Mouse (Mus musculus) midbrain, embryonic 16.5 days (tissue): ENCODE results near the gene Fam107b. TPM values are rescaled to one million over a fixed set of nuclear protein-coding genes. Genes with fewer than 3 reads are reported as not detected.

Experiments used
- ATAC-seq: fragments of 200-750 bp; cut with Nextera tagmentation; 2 replicates; pipeline ENCODE4 v1.8.0; 2017; ENCODE audit warnings: moderate TSS enrichment
- H3K27ac ChIP-seq: fragments of 300-500 bp; sonication (generic); 2 replicates; pipeline ENCODE4 v1.5.1; 2014; ENCODE audit warnings: mild to moderate bottlenecking, low read length, mixed read lengths
- H3K27me3 ChIP-seq: fragments of 300-500 bp; sonication (generic); 2 replicates; pipeline ENCODE4 v1.6.1; 2014; ENCODE audit warnings: low read depth, low read length, mixed read lengths; ENCODE audit not compliant: control insufficient read depth, insufficient read depth
- H3K36me3 ChIP-seq: fragments of 300-500 bp; sonication (generic); 2 replicates; pipeline ENCODE4 v1.6.1; 2014; ENCODE audit warnings: mild to moderate bottlenecking, low read length, moderate library complexity, mixed read lengths; ENCODE audit not compliant: control insufficient read depth, insufficient read depth
- H3K4me1 ChIP-seq: fragments of 300-500 bp; sonication (generic); 2 replicates; pipeline ENCODE4 v1.6.1; 2014; ENCODE audit warnings: mild to moderate bottlenecking, low read length, mixed read lengths; ENCODE audit not compliant: control insufficient read depth, insufficient read depth
- H3K4me2 ChIP-seq: fragments of 300-500 bp; sonication (generic); 2 replicates; pipeline ENCODE4 v1.6.1; 2014; ENCODE audit warnings: mild to moderate bottlenecking, low read length, mixed read lengths
- H3K4me3 ChIP-seq: fragments of 300-500 bp; sonication (generic); 2 replicates; pipeline ENCODE4 v1.5.1; 2014; ENCODE audit warnings: low read depth, mild to moderate bottlenecking, low read length, moderate library complexity, mixed read lengths
- H3K9ac ChIP-seq: fragments of 300-500 bp; sonication (generic); 2 replicates; pipeline ENCODE4 v1.6.1; 2014; ENCODE audit warnings: low read depth, low read length, mixed read lengths
- H3K9me3 ChIP-seq: fragments of 300-500 bp; sonication (generic); replicated peaks from 2 replicates; pipeline ENCODE4 v1.6.1; 2014; ENCODE audit warnings: mild to moderate bottlenecking, low read length, mixed read lengths; ENCODE audit not compliant: control insufficient read depth, poor library complexity, severe bottlenecking
- WGBS: fragments of 180-500 bp; shearing (Covaris S2); extraction: QIAGEN DNeasy Blood & Tissue Kit; methylation state at CpG from one replicate; pipeline ENCODE4 v1.1.7; 2014; 5-methylcytosine and 5-hydroxymethylcytosine counted together
- polyA plus RNA-seq: library from polyadenylated mRNA; unstranded; fragments of >200 nt; fragmentation: Nextera tagmentation; extraction: Ambion mirVana; gene quantifications from 2 replicates; pipeline ENCODE4 v1.2.1, GENCODE M21; 2015

The Fam107b gene
- polyA plus RNA-seq, 1 experiment from 2014 or later = 27.9 TPM

DNA sequence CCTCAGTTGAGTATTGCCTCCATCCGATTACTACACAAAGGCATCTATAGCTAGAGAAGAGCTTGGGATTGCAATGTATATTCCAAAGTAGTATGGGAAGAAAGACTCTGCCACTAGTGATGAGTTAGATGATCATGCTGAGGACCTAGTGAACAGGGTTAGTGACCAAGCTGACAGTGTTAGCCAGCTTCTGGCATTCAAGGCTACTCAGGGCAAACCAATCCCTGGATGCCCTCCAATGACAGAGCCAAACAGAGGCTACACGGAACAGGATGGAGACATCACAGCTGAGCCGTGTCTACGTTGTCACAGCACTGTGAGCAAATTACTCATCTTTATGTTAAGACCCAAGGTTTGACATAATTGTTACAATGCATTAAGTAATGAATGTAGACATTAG lies 138.3 kb downstream of the Fam107b start:
- Histone ChIP-seq H3K4me3 (no peak overlapping the region), H3K27ac (no peak overlapping the region), H3K9ac (no peak overlapping the region), H3K36me3 (no peaks in the 10 kb centered on the region), H3K4me2 (no peak overlapping the region), H3K27me3 (no peaks in the 10 kb centered on the region), H3K4me1 (no peaks in the 10 kb centered on the region), H3K9me3 (no peaks in the 10 kb centered on the region)
- WGBS = 93% methylated on average over 4 of the region's 4 CpGs
- no peak for ATAC-seq

- H3K4me1 ChIP-seq = peaks cover 7% of the 10 kb centered on the region
- no peak overlapping the region for H3K27ac ChIP-seq
- no peak overlapping the region for H3K9ac ChIP-seq
- H3K9me3 ChIP-seq = no peaks in the 10 kb centered on the region
- no peak for ATAC-seq
- 91% methylated on average over 2 of the region's 2 CpGs for WGBS
- no peaks in the 10 kb centered on the region for H3K36me3 ChIP-seq
- H3K27me3 ChIP-seq = no peaks in the 10 kb centered on the region
- H3K4me3 ChIP-seq = no peak overlapping the region
- H3K4me2 ChIP-seq = no peak overlapping the region
Measured at GRCm38 (mm10) chr2:3709882-3710281, 139.6 kb downstream of the Fam107b start.

DNA sequence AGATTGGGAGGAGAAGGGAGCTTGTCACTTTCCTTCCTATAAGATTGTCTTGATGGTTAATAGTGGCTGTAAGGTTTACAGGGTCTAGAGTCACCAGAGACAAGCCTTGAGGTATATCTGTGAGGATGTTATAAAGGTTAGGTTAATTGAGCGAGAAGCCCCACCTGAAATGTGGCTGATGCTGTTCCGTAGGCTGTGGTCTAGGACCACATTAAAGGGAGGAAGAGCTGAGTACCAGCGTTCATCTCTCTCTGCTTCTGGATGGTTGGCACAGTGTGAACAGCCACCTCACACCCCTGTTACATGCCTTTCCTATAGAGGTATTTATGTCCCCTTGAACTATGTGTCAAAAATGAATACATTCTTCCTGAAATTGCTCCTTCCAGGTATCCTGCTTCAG lies 140.2 kb downstream of the Fam107b start:
- no peaks in the 10 kb centered on the region for H3K9me3 ChIP-seq
- WGBS = 94% methylated on average over 3 of the region's 3 CpGs
- no peak overlapping the region for H3K4me3 ChIP-seq
- H3K4me2 ChIP-seq = no peak overlapping the region
- no peak overlapping the region for H3K9ac ChIP-seq
- ATAC-seq = no peak
- no peaks in the 10 kb centered on the region for H3K27me3 ChIP-seq
- peaks cover 13% of the 10 kb centered on the region for H3K4me1 ChIP-seq
- H3K27ac ChIP-seq = no peak overlapping the region
- no peaks in the 10 kb centered on the region for H3K36me3 ChIP-seq

GRCm38 (mm10) chr2:3712369-3713042 lies 142.2 kb downstream of the Fam107b start:
- Histone ChIP-seq H3K27ac (no peak overlapping the region), H3K4me2 (peak overlapping the region; percentile 89; the same call in 1 of the 2 replicates), H3K9me3 (no peaks in the 10 kb centered on the region), H3K4me1 (peaks cover 21% of the 10 kb centered on the region), H3K36me3 (no peaks in the 10 kb centered on the region), H3K27me3 (no peaks in the 10 kb centered on the region), H3K4me3 (no peak overlapping the region), H3K9ac (no peak overlapping the region)
- 65% methylated on average over 3 of the region's 3 CpGs for WGBS
- peak; percentile 6 for ATAC-seq

DNA sequence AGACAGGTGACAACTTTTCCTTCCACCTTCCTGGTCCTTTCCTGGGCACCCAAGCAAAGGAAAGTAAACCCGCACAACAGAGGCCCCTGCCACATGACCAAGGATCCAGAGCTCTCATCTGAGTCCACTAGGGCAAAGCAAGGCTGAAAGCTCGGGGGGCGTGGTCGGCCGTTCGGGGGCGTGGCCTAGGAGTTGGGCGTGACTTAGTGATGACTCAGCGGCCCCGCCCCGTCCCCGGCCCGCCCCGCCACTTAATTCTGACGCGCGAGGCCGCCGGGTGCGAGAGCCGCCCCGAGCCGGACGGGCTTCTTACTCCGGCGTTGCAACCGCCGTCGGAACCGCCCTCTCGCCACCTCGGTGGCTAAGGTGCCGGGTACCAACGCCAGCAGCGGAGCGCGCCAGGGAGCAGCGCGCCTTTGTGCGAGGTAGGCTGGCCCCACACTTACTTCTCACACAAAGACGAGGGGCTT lies 143.0 kb downstream of the Fam107b start:
- Histone ChIP-seq H3K9ac (peak overlapping the region; percentile 98), H3K36me3 (no peaks in the 10 kb centered on the region), H3K27me3 (no peaks in the 10 kb centered on the region), H3K4me1 (peaks cover 21% of the 10 kb centered on the region), H3K27ac (peak overlapping the region; percentile 78), H3K4me2 (peak overlapping the region; percentile 89), H3K4me3 (peak overlapping the region; percentile 97), H3K9me3 (no peaks in the 10 kb centered on the region)
- 0% methylated on average over 33 of the region's 41 CpGs for WGBS
- peak; percentile 90 for ATAC-seq

DNA sequence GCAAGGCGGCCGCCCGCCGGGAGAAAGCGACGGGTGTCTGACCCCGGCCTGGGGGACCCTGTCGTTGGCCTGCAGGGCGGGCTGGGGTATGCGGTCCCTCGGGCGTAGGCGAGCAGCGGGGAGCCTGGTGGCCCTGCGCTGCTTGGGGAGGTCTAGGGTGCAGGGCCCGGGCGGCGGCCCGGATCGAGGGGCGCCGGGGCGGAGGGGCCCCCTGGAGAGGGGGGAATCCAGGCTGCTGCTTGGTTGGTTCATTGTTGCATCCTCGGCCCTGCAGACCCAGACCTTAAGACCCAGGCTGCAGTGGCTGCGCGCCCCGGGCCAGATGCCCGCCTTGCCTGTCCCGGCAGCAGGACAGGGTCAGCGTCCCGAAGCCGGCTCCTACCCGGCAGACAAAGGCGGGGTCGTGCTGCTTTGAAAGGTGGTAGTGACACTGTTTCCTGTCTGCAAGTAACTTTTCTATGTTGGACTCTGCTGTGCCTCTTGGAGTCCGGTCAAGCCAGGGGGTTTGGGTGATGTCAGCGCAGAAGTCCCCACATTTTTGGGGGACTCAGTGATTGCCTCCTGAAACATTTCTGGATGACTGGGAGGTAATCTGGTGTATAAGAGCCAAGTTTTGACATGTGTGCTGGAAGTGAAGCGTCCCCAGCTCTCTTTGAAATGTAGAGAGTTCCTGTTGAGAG lies 143.5 kb downstream of the Fam107b start:
- Histone ChIP-seq H3K4me2 (peak overlapping the region; percentile 89), H3K4me3 (peak overlapping the region; percentile 97), H3K27me3 (no peaks in the 10 kb centered on the region), H3K9ac (peak overlapping the region; percentile 98), H3K36me3 (no peaks in the 10 kb centered on the region), H3K27ac (peak overlapping the region; percentile 78), H3K9me3 (no peaks in the 10 kb centered on the region), H3K4me1 (peaks cover 21% of the 10 kb centered on the region)
- WGBS = 0% methylated on average over 30 of the region's 38 CpGs
- ATAC-seq = peak; percentile 78; the same call in 1 of the 2 replicates

DNA sequence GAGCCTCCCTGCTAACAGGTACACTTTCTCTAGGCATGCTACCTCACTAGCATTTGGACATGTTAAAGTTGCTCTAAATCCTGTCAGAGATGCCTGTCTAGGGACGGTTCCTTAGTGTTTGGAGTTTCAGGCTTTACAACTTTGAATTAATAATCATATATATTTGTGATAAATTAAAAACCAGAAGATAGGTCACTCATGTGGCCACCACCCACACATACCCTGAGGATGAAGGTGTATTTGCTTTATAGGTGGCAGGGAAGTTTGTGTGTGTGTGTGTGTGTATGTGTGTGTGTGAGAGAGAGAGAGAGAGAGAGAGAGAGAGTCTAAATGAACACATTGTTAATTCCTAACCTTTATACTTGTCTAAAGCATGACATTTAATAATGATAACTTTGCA lies 144.2 kb downstream of the Fam107b start:
- WGBS = 38% methylated on average over 1 of the region's 1 CpGs

GRCm38 (mm10) chr2:3715424-3715823 lies 145.1 kb downstream of the Fam107b start:
- Histone ChIP-seq H3K4me2 (peak overlapping the region; percentile 29), H3K27ac (no peak overlapping the region), H3K27me3 (no peaks in the 10 kb centered on the region), H3K4me1 (peaks cover 21% of the 10 kb centered on the region), H3K9me3 (no peaks in the 10 kb centered on the region), H3K4me3 (no peak overlapping the region), H3K36me3 (no peaks in the 10 kb centered on the region), H3K9ac (no peak overlapping the region)
- WGBS = 54% methylated on average over 3 of the region's 3 CpGs
- ATAC-seq = no peak

More for the DNA sequence above, 144.2 kb downstream of the Fam107b start:
- no peak overlapping the region for H3K27ac ChIP-seq
- no peaks in the 10 kb centered on the region for H3K9me3 ChIP-seq
- ATAC-seq = no peak
- H3K9ac ChIP-seq = no peak overlapping the region; the same call in 1 of the 2 replicates
- H3K4me1 ChIP-seq = peaks cover 21% of the 10 kb centered on the region
- H3K27me3 ChIP-seq = no peaks in the 10 kb centered on the region
- peak overlapping the region; percentile 89 for H3K4me2 ChIP-seq
- no peaks in the 10 kb centered on the region for H3K36me3 ChIP-seq
- peak overlapping the region; percentile 97 for H3K4me3 ChIP-seq

GRCm38 (mm10) chr2:3717268-3717667 lies 147.0 kb downstream of the Fam107b start:
- Histone ChIP-seq H3K4me3 (no peak overlapping the region), H3K36me3 (no peaks in the 10 kb centered on the region), H3K4me1 (peaks cover 21% of the 10 kb centered on the region), H3K27ac (no peak overlapping the region), H3K9me3 (no peaks in the 10 kb centered on the region), H3K4me2 (no peak overlapping the region), H3K9ac (no peak overlapping the region), H3K27me3 (no peaks in the 10 kb centered on the region)
- ATAC-seq = no peak
- 56% methylated on average over 5 of the region's 5 CpGs for WGBS
